Mouse (Mus musculus): ENCODE measurements around the gene 4833423E24Rik. TPM values are rescaled to one million over a fixed set of nuclear protein-coding genes. Genes with fewer than 3 reads are reported as not detected.

Gene 4833423E24Rik
- polyA plus RNA-seq, 1 experiment from 2014 or later: not detected

DNA sequence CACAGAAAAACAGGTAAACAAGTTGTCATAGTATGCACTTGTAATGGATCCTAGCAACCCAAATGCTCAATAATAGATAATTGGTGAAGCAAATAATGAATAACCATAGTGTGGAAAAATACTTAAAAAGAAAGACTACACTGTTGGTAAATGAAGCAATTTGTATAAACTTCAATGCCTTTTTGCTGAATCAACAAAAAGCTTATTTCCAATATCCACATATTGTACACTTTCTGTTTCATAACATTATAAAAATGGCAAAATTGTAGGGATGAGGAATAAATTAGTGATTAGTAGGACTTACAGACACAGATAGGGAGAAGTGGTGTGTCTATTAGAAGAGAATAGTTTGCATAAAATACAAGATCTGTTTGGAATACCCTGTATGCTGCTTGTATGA, 76.3 kb downstream of the 4833423E24Rik start:
- Histone ChIP-seq H3K9me3 (replicated peaks) (no peaks in the 10 kb centered on the region), H3K9ac (no peak overlapping the region), H3K27ac (no peak overlapping the region), H3K4me3 (no peak overlapping the region), H3K4me1 (no peaks in the 10 kb centered on the region), H3K27me3 (replicated peaks) (no peaks in the 10 kb centered on the region), H3K4me2 (no peak overlapping the region), H3K36me3 (no peaks in the 10 kb centered on the region)
- no peak for ATAC-seq

DNA sequence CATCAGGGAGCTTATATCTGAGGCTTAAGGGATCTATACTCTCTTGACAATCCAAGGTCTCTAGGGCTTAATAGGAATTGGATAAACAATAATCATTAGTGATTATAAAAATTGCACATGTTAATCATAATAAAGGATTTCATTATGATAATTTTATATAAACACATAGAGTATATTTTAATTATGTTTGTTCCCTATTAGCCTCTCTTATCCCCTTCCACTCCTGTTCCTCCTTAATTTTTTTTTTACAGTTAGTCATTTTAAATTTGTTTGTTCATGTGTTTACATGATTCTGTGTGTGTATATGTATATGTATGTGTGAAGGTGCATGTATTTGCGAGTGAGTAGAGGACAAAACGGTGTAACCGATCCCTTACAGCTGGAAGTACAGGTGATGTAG, 82.5 kb downstream of the 4833423E24Rik start, which contains the start of gene Olfr994:
Olfr994 (minus strand) TSS at position 101 of the 400 bp plus-strand sequence.
- Histone ChIP-seq H3K9ac (no peak within 1 kb of the TSS), H3K4me1 (no peaks in the 10 kb centered on the region), H3K9me3 (replicated peaks) (no peaks in the 10 kb centered on the region), H3K36me3 (no peaks in the 10 kb centered on the region), H3K27ac (no peak within 1 kb of the TSS), H3K4me3 (no peak within 1 kb of the TSS), H3K4me2 (no peak within 1 kb of the TSS), H3K27me3 (replicated peaks) (no peaks in the 10 kb centered on the region)
- no peak for ATAC-seq
- WGBS (ENCODE audit: insufficient replicate concordance): 53% methylated on average over 3 of the region's 3 CpGs

Other genes starting within 250 kb of the 4833423E24Rik start
- not detected in 2 replicates for gene Olfr987, start 179.7 kb downstream of the 4833423E24Rik start, polyA plus RNA-seq (2016; fragmentation: Nextera tagmentation; extraction: Ambion mirVana)
- gene Olfr988, start 155.8 kb downstream of the 4833423E24Rik start, polyA plus RNA-seq (2016; fragmentation: Nextera tagmentation; extraction: Ambion mirVana): not detected in 2 replicates
- gene Olfr992, start 109.6 kb downstream of the 4833423E24Rik start, polyA plus RNA-seq (2016; fragmentation: Nextera tagmentation; extraction: Ambion mirVana): not detected in 2 replicates
- gene Olfr993, start 104.1 kb downstream of the 4833423E24Rik start, polyA plus RNA-seq (2016; fragmentation: Nextera tagmentation; extraction: Ambion mirVana): not detected in 2 replicates
- gene Olfr994, start 82.6 kb downstream of the 4833423E24Rik start, polyA plus RNA-seq (2016; fragmentation: Nextera tagmentation; extraction: Ambion mirVana): not detected in 2 replicates
- not detected in 2 replicates for gene Olfr995, start 75.4 kb downstream of the 4833423E24Rik start, polyA plus RNA-seq (2016; fragmentation: Nextera tagmentation; extraction: Ambion mirVana)
- gene Olfr996, start 60.2 kb upstream of the 4833423E24Rik start, polyA plus RNA-seq (2016; fragmentation: Nextera tagmentation; extraction: Ambion mirVana): not detected in 2 replicates
- gene Olfr998, start 69.9 kb upstream of the 4833423E24Rik start, polyA plus RNA-seq (2016; fragmentation: Nextera tagmentation; extraction: Ambion mirVana): not detected in 2 replicates
- gene Olfr1000, start 92.9 kb upstream of the 4833423E24Rik start, polyA plus RNA-seq (2016; fragmentation: Nextera tagmentation; extraction: Ambion mirVana): not detected in 2 replicates
- not detected in 2 replicates for gene Olfr1002, start 131.7 kb upstream of the 4833423E24Rik start, polyA plus RNA-seq (2016; fragmentation: Nextera tagmentation; extraction: Ambion mirVana)
- gene Olfr154, start 145.4 kb upstream of the 4833423E24Rik start, polyA plus RNA-seq (2016; fragmentation: Nextera tagmentation; extraction: Ambion mirVana): not detected in 2 replicates
- not detected in 2 replicates for gene Olfr1006, start 159.7 kb upstream of the 4833423E24Rik start, polyA plus RNA-seq (2016; fragmentation: Nextera tagmentation; extraction: Ambion mirVana)
- gene Olfr1008, start 170.4 kb upstream of the 4833423E24Rik start, polyA plus RNA-seq (2016; fragmentation: Nextera tagmentation; extraction: Ambion mirVana): not detected in 2 replicates
- gene Olfr1009, start 196.4 kb upstream of the 4833423E24Rik start, polyA plus RNA-seq (2016; fragmentation: Nextera tagmentation; extraction: Ambion mirVana): not detected in 2 replicates
- not detected in 2 replicates for gene Olfr1012, start 243.7 kb upstream of the 4833423E24Rik start, polyA plus RNA-seq (2016; fragmentation: Nextera tagmentation; extraction: Ambion mirVana)
- gene Olfr1013, start 248.1 kb upstream of the 4833423E24Rik start, polyA plus RNA-seq (2016; fragmentation: Nextera tagmentation; extraction: Ambion mirVana): not detected in 2 replicates